Mouse (Mus musculus) limb, embryonic 13.5 days (tissue): ENCODE results near the gene Alg3. TPM values are rescaled to one million over a fixed set of nuclear protein-coding genes. Genes with fewer than 3 reads are reported as not detected.
A peak's percentile ranks its signal among the peaks of the same experiment; 100 is the strongest.

Experiments
- ATAC-seq: fragments of 200-750 bp; cut with Nextera tagmentation; 2 replicates; pipeline ENCODE4 v1.8.0; 2017; ENCODE audit warnings: low read depth, moderate number of reproducible peaks, moderate TSS enrichment; ENCODE audit not compliant: low FRiP score
- H3K27ac ChIP-seq: fragments of 300-500 bp; sonication (generic); 2 replicates; pipeline ENCODE4 v1.5.1; 2015; ENCODE audit warnings: inconsistent platforms, mild to moderate bottlenecking, moderate library complexity
- H3K27me3 ChIP-seq: fragments of 300-500 bp; sonication (generic); 2 replicates; pipeline ENCODE4 v1.6.1; 2015; ENCODE audit warnings: mild to moderate bottlenecking, inconsistent platforms
- H3K36me3 ChIP-seq: fragments of 300-500 bp; sonication (generic); 2 replicates; pipeline ENCODE4 v1.6.1; 2015; ENCODE audit warnings: inconsistent platforms, mild to moderate bottlenecking, moderate library complexity
- H3K4me1 ChIP-seq: fragments of 300-500 bp; sonication (generic); 2 replicates; pipeline ENCODE4 v1.6.1; 2015; ENCODE audit warnings: inconsistent platforms
- H3K4me2 ChIP-seq: fragments of 300-500 bp; sonication (generic); replicated peaks from 2 replicates; pipeline ENCODE4 v1.6.1; 2015; ENCODE audit warnings: inconsistent platforms, mild to moderate bottlenecking, moderate library complexity
- H3K4me3 ChIP-seq: fragments of 300-500 bp; sonication (generic); 2 replicates; pipeline ENCODE4 v1.5.1; 2015; ENCODE audit warnings: moderate library complexity, mild to moderate bottlenecking, inconsistent platforms
- H3K9ac ChIP-seq: fragments of 300-500 bp; sonication (generic); 2 replicates; pipeline ENCODE4 v1.6.1; 2015; ENCODE audit warnings: mild to moderate bottlenecking, inconsistent platforms
- H3K9me3 ChIP-seq: fragments of 300-500 bp; sonication (generic); 2 replicates; pipeline ENCODE4 v1.6.1; 2016; ENCODE audit warnings: inconsistent platforms
- WGBS: fragments of 180-500 bp; shearing (Covaris S2); methylation state at CpG from one replicate; pipeline ENCODE4 v1.1.7; 2015; 5-methylcytosine and 5-hydroxymethylcytosine counted together
- polyA plus RNA-seq: library from polyadenylated mRNA; unstranded; fragments of >200 nt; fragmentation: Nextera tagmentation; extraction: Ambion mirVana; gene quantifications from 2 replicates; pipeline ENCODE4 v1.2.1, GENCODE M21; 2015

Alg3 gene
- polyA plus RNA-seq, result 39.5 and 41.1 TPM in 2 replicates

DNA sequence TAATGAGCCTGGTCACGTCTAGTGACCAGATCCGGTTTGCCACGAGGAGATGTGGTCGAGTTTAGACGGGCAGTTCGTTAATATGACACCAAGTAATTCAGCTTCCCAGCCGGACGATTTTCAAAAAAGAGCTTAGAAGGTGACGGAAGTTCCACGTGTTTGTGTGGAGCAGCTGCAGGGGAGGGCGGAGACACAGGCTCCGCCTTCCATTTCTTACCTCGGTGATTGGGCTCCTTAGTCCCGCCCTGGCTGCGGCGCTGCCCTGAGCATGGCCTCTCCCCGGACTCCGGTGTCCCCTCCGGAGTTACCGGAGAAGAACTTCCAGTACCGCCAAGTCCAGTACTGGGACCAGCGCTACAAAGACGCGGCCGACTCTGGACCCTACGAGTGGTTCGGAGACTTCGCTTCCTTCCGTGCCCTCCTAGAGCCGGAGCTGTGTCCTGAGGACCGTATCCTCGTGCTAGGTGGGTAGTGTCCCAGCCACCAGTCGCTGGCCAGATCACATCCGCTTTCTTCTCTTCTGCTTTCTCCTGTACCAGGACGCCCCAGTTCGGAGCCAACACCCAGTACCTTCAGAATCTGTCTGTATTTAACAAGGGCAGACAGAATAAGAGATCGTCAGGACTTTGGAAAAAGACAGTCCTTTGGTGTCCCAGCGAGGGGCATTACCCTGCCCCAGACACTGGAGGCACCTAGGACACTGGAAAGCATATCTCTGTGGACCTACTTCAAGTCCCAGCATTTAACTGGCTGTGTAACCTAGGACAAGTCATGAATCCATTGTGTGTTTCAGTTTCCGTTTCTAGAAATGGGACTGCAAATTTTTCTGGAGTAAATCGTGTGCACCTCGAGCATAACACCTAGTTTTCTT lies at the start of gene Alg3, which contains the start of the genes Eef1akmt4 and Gm49333:
Gene Alg3, minus strand, starts transcription at position 379 of the 871 bp plus-strand sequence.
Gene Eef1akmt4, plus strand, starts transcription at position 237 of the 871 bp plus-strand sequence.
Gene Gm49333, plus strand, starts transcription at position 254 of the 871 bp plus-strand sequence.
- Histone ChIP-seq H3K9ac (peak within 1 kb of the TSS; percentile 83), H3K4me3 (peak within 1 kb of the TSS; percentile 76), H3K27me3 (no peaks in the 10 kb centered on the region), H3K9me3 (no peaks in the 10 kb centered on the region), H3K36me3 (peaks cover 24% of the 10 kb centered on the region), H3K4me1 (peaks cover 14% of the 10 kb centered on the region), H3K27ac (peak within 1 kb of the TSS; percentile 80), H3K4me2 (peak within 1 kb of the TSS; percentile 97)
- 2% methylated on average over 41 of the region's 41 CpGs for WGBS
- peak; percentile 98 for ATAC-seq

DNA sequence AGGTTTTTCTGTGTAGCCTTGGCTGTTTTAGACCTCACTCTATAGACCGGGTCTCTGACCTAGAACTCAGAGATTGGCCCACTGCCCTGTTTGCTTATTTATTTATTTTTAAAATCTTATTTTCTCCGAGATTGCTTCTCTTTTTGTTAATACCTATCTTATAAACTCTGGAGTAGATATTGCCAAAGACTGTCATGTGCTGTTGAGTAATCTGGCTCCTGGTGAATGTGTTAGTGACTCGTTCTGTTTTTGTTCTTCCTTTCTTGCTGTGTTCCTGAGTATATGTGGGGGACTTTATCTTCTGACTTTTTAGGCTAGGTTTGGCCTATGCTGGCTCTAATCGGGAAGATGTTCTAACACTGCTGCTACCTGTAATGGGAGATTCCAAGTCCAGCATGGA lies 46.1 kb upstream of the Alg3 start:
- 92% methylated on average over 4 of the region's 4 CpGs for WGBS

DNA sequence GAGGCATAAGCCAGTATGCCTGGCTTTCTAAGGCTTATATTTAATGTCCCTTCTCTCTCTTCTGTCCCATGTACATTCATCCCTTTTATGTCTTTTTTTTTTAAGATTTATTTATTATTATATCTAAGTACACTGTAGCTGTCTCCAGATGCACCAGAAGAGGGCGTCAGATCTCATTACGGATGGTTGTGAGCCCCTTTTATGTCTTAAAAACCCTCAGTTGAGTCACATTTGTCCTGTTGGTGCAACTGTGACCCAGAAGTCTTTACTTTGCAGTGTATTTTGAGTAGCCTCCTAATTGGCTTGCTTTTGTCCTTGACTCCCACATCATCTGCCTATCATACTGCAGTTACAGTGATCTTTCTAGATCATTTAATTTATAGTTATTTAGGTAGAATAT lies 41.8 kb upstream of the Alg3 start:
- Histone ChIP-seq H3K9ac (no peak overlapping the region), H3K4me2 (peak overlapping the region; percentile 97), H3K27ac (no peak overlapping the region), H3K36me3 (peaks cover 47% of the 10 kb centered on the region), H3K4me3 (no peak overlapping the region), H3K27me3 (no peaks in the 10 kb centered on the region), H3K9me3 (no peaks in the 10 kb centered on the region), H3K4me1 (peaks cover 16% of the 10 kb centered on the region)
- no peak for ATAC-seq
- 53% methylated on average over 2 of the region's 2 CpGs for WGBS

More for the DNA sequence above, 46.1 kb upstream of the Alg3 start:
- no peak overlapping the region for H3K4me2 ChIP-seq
- peaks cover 5% of the 10 kb centered on the region for H3K4me1 ChIP-seq
- no peaks in the 10 kb centered on the region for H3K27me3 ChIP-seq
- ATAC-seq, result no peak
- no peaks in the 10 kb centered on the region for H3K9me3 ChIP-seq
- H3K36me3 ChIP-seq, result peaks cover 90% of the 10 kb centered on the region
- no peak overlapping the region for H3K9ac ChIP-seq
- H3K27ac ChIP-seq, result no peak overlapping the region
- H3K4me3 ChIP-seq, result no peak overlapping the region

DNA sequence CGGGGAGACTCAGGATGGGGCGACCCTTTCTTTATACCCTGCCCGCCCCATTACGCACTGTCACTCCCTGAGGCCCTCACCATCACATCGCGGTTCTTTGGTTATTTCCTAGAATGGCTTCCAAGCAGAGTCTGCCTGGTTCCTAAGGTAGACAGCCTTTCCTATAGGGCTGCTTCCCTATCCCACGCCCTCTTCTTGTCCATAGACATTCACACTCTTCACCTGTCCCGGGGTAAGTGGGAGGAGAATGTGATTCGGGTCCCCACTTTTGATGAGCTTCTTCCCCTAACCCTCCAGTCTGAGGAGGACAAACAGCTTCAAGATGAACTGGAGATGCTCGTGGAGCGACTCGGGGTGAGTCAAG lies 40.4 kb upstream of the Alg3 start:
- no peaks in the 10 kb centered on the region for H3K27me3 ChIP-seq
- H3K36me3 ChIP-seq, result peaks cover 33% of the 10 kb centered on the region
- 9% methylated on average over 12 of the region's 12 CpGs for WGBS
- H3K27ac ChIP-seq, result 0 out of 2 replicates have a peak overlapping the region, but pooled peaks have one; percentile 15
- peak overlapping the region; percentile 92 for H3K4me3 ChIP-seq
- peak overlapping the region; percentile 97 for H3K4me2 ChIP-seq
- H3K4me1 ChIP-seq, result peaks cover 16% of the 10 kb centered on the region
- no peaks in the 10 kb centered on the region for H3K9me3 ChIP-seq
- H3K9ac ChIP-seq, result peak overlapping the region; percentile 92
- peak; percentile 13 for ATAC-seq

DNA sequence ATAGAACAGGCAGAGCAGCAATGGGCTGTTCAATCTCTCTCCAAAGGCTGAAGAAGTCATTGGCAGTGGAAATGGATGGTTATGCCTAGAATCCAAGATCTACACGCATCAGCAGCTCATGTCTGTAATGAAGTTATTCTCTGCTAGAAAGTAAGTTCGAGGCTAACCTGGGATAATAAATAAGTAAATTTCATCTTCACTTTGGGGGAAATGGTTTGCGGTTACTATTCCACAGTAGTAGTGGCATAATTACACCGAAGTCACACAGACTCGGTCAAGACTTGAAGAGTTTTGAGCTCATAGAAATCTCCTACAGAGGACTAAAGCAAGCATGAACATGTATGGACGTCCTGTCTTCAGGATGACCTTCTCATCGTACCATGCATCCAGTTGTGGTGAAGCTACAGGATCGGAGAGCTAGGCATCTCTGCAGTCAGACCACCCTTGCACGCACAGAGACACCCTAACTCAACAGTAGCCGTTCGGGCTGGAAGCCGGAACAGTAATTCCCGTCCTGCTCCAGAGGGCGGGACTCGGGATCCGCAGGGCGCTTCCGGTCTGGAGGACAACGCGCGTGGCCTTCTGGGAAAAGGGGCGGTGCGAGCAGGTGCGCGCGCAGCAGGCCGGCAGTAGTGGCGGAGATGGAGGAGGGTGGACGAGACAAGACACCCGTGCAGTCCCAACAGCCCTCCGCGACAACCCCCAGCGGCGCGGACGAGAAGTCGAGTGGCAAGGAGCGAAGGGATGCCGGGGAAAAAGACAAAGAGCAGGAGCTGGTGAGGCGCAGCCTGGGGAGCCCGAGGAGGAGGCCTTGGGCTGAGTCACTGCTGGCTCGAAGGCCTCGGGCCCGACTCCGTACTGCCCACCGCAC lies 39.8 kb upstream of the Alg3 start, which contains the start of gene Psmd2:
Gene Psmd2, plus strand, starts transcription at position 577 of the 871 bp plus-strand sequence.
- Histone ChIP-seq H3K4me2 (peak within 1 kb of the TSS; percentile 97), H3K9me3 (no peaks in the 10 kb centered on the region), H3K4me1 (peaks cover 16% of the 10 kb centered on the region), H3K27ac (peak within 1 kb of the TSS; percentile 74), H3K36me3 (peaks cover 27% of the 10 kb centered on the region), H3K9ac (peak within 1 kb of the TSS; percentile 92), H3K4me3 (peak within 1 kb of the TSS; percentile 92), H3K27me3 (no peaks in the 10 kb centered on the region)
- peak; percentile 96 for ATAC-seq
- 2% methylated on average over 46 of the region's 46 CpGs for WGBS

DNA sequence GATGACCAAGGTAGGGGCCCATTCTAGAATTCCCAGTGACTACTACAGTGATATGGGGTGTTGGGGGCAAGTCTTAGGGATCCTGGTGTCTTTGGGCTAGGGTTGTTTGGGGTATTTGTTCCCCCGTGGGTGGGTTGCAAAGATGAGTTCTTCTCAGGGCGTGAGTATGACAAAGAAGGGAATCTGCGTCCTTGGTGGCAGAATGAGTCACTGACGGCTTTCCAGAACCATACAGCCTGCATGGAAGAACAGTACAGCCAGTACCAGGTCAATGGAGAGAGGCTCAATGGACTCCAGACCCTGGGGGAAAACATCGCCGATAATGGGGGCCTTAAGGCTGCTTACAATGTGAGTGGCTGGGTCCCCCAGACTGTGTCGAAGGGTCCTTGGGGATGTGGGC lies 32.4 kb upstream of the Alg3 start:
- H3K9ac ChIP-seq, result no peak overlapping the region
- no peak overlapping the region for H3K27ac ChIP-seq
- no peaks in the 10 kb centered on the region for H3K36me3 ChIP-seq
- no peaks in the 10 kb centered on the region for H3K27me3 ChIP-seq
- H3K4me3 ChIP-seq, result no peak overlapping the region
- no peak for ATAC-seq
- H3K9me3 ChIP-seq, result no peaks in the 10 kb centered on the region
- H3K4me1 ChIP-seq, result no peaks in the 10 kb centered on the region
- no peak overlapping the region for H3K4me2 ChIP-seq
- WGBS, result 87% methylated on average over 7 of the region's 7 CpGs

DNA sequence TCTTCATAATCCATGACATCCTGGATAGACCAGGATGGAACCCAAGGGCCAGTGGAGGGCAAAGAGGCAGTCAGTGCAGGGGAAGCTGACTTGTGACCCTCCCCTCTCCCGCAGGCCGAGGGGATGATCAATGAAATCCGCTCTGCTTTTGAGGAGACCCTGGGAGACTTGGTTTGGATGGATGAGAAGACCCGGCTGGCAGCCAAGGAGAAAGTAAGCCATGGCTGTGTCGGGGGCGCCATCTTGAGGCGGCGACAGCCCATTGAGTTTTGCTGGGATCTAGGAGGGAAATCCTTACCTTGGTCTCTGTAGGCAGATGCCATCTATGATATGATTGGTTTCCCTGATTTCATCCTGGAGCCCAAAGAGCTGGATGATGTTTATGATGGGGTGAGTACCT lies 30.6 kb upstream of the Alg3 start:
- 4% methylated on average over 8 of the region's 8 CpGs for WGBS
- Histone ChIP-seq H3K4me1 (no peaks in the 10 kb centered on the region), H3K9me3 (no peaks in the 10 kb centered on the region)

DNA sequence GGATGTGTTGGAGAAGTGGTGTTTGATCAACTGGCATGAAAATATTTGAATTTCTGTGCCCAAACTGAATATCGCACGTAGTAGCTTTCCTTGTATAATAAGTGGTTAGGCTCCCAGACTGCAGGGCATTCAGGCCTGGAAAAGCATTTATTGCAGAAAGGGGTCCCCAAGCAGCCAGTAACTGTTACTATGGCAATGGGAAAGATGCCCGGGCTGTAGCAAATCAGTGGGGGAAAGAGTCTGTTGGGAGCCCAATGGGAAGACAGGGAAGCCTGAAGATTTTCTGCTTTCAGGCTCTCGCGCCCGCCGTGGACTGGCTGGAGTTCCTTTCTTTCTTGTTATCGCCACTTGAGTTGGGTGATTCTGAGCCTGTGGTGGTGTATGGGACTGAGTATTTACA lies 26.8 kb upstream of the Alg3 start:
- Histone ChIP-seq H3K27me3 (no peaks in the 10 kb centered on the region), H3K36me3 (no peaks in the 10 kb centered on the region), H3K9ac (no peak overlapping the region), H3K9me3 (no peaks in the 10 kb centered on the region), H3K27ac (no peak overlapping the region), H3K4me2 (no peak overlapping the region), H3K4me3 (no peak overlapping the region), H3K4me1 (no peaks in the 10 kb centered on the region)
- 73% methylated on average over 8 of the region's 8 CpGs for WGBS
- ATAC-seq, result no peak

More for the DNA sequence above, 30.6 kb upstream of the Alg3 start:
- Histone ChIP-seq H3K4me2 (no peak overlapping the region), H3K27me3 (no peaks in the 10 kb centered on the region), H3K9ac (no peak overlapping the region), H3K4me3 (no peak overlapping the region), H3K27ac (no peak overlapping the region), H3K36me3 (no peaks in the 10 kb centered on the region)
- no peak for ATAC-seq

DNA sequence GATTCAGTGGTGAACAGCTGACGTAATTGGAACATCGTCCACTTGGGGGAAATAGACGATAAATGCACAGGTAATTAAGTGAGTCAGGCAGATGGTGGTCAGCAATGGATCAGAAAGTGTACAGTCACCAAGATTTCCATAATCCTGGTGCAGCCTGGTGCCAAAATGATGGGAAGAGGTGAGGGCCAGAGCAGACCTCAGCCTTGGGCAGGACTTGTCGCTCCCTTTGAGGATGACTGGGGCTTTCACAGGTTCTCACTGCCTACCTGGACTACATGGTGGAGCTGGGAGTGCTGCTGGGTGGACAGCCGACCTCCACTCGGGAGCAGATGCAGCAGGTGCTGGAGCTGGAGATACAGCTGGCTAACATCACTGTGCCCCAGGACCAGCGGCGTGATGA lies 25.9 kb upstream of the Alg3 start:
- no peaks in the 10 kb centered on the region for H3K9me3 ChIP-seq
- H3K9ac ChIP-seq, result no peak overlapping the region
- H3K27me3 ChIP-seq, result no peaks in the 10 kb centered on the region
- H3K4me3 ChIP-seq, result no peak overlapping the region
- no peaks in the 10 kb centered on the region for H3K4me1 ChIP-seq
- no peak overlapping the region for H3K27ac ChIP-seq
- WGBS, result 76% methylated on average over 8 of the region's 8 CpGs
- no peaks in the 10 kb centered on the region for H3K36me3 ChIP-seq
- H3K4me2 ChIP-seq, result no peak overlapping the region
- no peak for ATAC-seq

DNA sequence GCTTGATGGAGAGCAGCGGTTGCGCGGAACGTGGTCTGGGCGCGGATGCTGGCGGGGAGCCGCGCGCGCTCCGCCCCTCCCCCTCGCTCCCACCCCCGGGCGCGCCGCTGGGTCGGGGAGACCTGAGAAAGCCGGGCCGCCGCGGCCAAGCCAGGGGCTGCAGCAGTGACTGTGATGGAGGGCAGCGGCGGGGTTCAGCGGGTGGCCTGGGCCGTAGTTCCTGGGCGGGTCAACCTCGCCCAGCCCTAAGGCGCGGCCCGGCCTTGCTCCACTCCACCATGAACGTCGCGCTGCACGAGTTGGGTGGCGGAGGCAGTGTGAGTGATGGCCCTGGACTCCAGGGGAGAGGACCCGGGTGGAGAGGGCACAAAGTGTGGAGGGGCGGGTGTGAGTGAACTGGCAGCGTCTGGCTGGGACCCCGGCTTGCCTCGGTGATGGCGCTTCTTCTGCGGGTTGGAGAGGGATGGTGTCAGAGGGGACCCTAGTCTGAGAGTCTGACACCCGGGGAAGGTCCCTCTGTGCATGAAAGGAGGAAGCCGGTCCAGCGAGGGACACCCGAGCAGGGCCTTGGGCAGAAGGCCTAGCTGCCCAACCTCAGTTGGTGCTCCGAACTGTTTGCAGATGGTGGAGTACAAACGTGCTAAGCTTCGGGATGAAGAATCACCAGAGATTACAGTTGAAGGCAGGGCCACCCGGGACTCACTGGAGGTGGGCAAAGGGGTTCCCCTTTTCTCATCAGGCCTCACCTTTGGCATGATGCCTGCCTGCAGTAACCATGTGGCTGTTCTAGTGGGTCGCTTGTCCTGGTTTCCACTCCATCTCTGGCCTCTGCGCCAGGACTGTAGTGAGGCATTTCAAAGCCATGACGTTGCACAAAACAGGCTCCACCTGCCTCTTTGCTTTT lies 18.4 kb upstream of the Alg3 start, which contains the start of gene Ece2:
Gene Ece2, plus strand, starts transcription at position 98 of the 904 bp plus-strand sequence.
- Histone ChIP-seq H3K36me3 (no peaks in the 10 kb centered on the region), H3K4me3 (peak within 1 kb of the TSS; percentile 58), H3K27me3 (peaks cover 25% of the 10 kb centered on the region), H3K9me3 (no peaks in the 10 kb centered on the region), H3K4me1 (peaks cover 13% of the 10 kb centered on the region), H3K9ac (peak within 1 kb of the TSS; percentile 71), H3K4me2 (peak within 1 kb of the TSS; percentile 86), H3K27ac (no peak within 1 kb of the TSS)
- peak; percentile 69; the same call in 1 of the 2 replicates for ATAC-seq
- 7% methylated on average over 54 of the region's 54 CpGs for WGBS

DNA sequence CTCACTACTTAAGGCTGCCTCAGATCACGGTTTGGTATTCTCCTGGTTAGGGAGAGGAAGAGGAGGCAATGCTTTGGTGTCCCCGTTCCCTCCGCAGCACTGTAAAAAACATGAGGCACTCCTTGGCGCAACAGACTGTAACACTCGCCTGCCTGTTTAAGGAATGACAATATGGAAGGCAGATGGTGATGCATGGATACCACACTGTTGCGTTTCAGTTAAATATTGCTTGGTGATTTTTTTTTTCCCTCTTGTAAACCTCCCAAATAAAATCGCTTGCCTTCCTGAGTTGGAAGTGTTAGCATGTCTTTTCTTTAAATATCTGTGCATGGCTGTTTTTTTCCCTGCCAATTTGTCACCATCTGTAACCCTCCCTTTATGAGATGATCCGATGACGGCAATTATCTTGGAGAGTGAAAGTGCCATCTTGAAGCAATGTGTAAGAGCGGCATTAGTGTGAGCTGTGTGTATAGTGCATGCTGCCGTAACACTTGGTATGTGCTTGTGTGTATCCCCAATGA lies 17.4 kb upstream of the Alg3 start:
- peaks cover 13% of the 10 kb centered on the region for H3K4me1 ChIP-seq
- peaks cover 25% of the 10 kb centered on the region for H3K27me3 ChIP-seq
- WGBS, result 44% methylated on average over 11 of the region's 11 CpGs
- H3K4me2 ChIP-seq, result peak overlapping the region; percentile 86
- H3K36me3 ChIP-seq, result no peaks in the 10 kb centered on the region
- H3K27ac ChIP-seq, result no peak overlapping the region
- ATAC-seq, result no peak
- H3K4me3 ChIP-seq, result peak overlapping the region; percentile 58
- no peaks in the 10 kb centered on the region for H3K9me3 ChIP-seq
- H3K9ac ChIP-seq, result no peak overlapping the region
